Mouse (Mus musculus): ENCODE measurements around the gene Esam.

Gene Esam

GRCm38 (mm10) chr9:37530031-37530887, 2.4 kb downstream of the Esam start:
- no peak for DNase-seq (ENCODE audit: low spot score in 2 of 2)

GRCm38 (mm10) chr9:37530888-37531705, 3.2 kb downstream of the Esam start:
- no peak for DNase-seq (ENCODE audit: low spot score in 2 of 2)

GRCm38 (mm10) chr9:37536851-37537250, 9.0 kb downstream of the Esam start:
- no peak for DNase-seq (ENCODE audit: low spot score in 2 of 2)

- DNase-seq (ENCODE audit: low spot score in 2 of 2), result no peak
Measured at GRCm38 (mm10) chr9:37537658-37538250, 9.9 kb downstream of the Esam start.

GRCm38 (mm10) chr9:37539170-37540025, 11.5 kb downstream of the Esam start, which contains the start of gene Vsig2:
Gene Vsig2, plus strand, starts transcription at chr9:37539255.
- DNase-seq (ENCODE audit: low spot score in 2 of 2), result no peak

GRCm38 (mm10) chr9:37540226-37540625, 12.3 kb downstream of the Esam start:
- DNase-seq (ENCODE audit: low spot score in 2 of 2), result no peak

- no peak for DNase-seq (ENCODE audit: low spot score in 2 of 2)
Measured at GRCm38 (mm10) chr9:37540701-37541575, 13.1 kb downstream of the Esam start.

- no peak for DNase-seq (ENCODE audit: low spot score in 2 of 2)
Measured at GRCm38 (mm10) chr9:37541851-37542642, 14.2 kb downstream of the Esam start.

- DNase-seq (ENCODE audit: low spot score in 2 of 2), result no peak
Measured at GRCm38 (mm10) chr9:37543869-37544440, 16.1 kb downstream of the Esam start.

- DNase-seq (ENCODE audit: low spot score in 2 of 2), result peak in 1 of 2 experiments; percentile 66
Measured at GRCm38 (mm10) chr9:37544447-37545165, 16.7 kb downstream of the Esam start.

GRCm38 (mm10) chr9:37545166-37545610, 17.3 kb downstream of the Esam start:
- no peak for DNase-seq (ENCODE audit: low spot score in 2 of 2)

- DNase-seq (ENCODE audit: low spot score in 2 of 2), result no peak
Measured at GRCm38 (mm10) chr9:37545847-37546452, 18.1 kb downstream of the Esam start.

- no peak for DNase-seq (ENCODE audit: low spot score in 2 of 2)
Measured at GRCm38 (mm10) chr9:37546889-37547288, 19.0 kb downstream of the Esam start.

- no peak for DNase-seq (ENCODE audit: low spot score in 2 of 2)
Measured at GRCm38 (mm10) chr9:37550435-37550834, 22.6 kb downstream of the Esam start.

- no peak for DNase-seq (ENCODE audit: low spot score in 2 of 2)
Measured at GRCm38 (mm10) chr9:37551751-37552531, 24.1 kb downstream of the Esam start.

GRCm38 (mm10) chr9:37552536-37553293, 24.8 kb downstream of the Esam start, which contains the start of gene Nrgn:
Gene Nrgn, minus strand, starts transcription at chr9:37552904.
- DNase-seq (ENCODE audit: low spot score in 2 of 2), result peak; percentile 81 to 82

Data from frontal cortex, postnatal 10 days (tissue).